Mouse (Mus musculus) fat pad, adult 2 months (tissue): ENCODE results near the gene Pik3r3.
"Not testable (repeated sequence)": the region's sequence is repeated elsewhere in the genome, so short reads cannot be mapped to it uniquely, and the experiment has no call there.

Source experiments
- DNase-seq: peaks from one replicate; pipeline ENCODE4 v3.0.0-alpha.2; 2011; ENCODE audit warnings: low read depth, low spot score; ENCODE audit errors: extremely low read depth

The Pik3r3 gene

GRCm38 (mm10) chr4:116221140-116221851 lies at the start of gene Pik3r3:
Pik3r3 (plus strand) TSS chr4:116221618.
- peak; percentile 65 for DNase-seq

- no peak for DNase-seq
Measured at GRCm38 (mm10) chr4:116173072-116173471, 48.3 kb upstream of the Pik3r3 start, which contains the start of the genes 1700042G07Rik and Gm49337. 1700042G07Rik (plus strand) TSS chr4:116173372. Gm49337 (plus strand) TSS chr4:116173384.

GRCm38 (mm10) chr4:116173752-116174151 lies 47.7 kb upstream of the Pik3r3 start:
- no peak for DNase-seq

DNA sequence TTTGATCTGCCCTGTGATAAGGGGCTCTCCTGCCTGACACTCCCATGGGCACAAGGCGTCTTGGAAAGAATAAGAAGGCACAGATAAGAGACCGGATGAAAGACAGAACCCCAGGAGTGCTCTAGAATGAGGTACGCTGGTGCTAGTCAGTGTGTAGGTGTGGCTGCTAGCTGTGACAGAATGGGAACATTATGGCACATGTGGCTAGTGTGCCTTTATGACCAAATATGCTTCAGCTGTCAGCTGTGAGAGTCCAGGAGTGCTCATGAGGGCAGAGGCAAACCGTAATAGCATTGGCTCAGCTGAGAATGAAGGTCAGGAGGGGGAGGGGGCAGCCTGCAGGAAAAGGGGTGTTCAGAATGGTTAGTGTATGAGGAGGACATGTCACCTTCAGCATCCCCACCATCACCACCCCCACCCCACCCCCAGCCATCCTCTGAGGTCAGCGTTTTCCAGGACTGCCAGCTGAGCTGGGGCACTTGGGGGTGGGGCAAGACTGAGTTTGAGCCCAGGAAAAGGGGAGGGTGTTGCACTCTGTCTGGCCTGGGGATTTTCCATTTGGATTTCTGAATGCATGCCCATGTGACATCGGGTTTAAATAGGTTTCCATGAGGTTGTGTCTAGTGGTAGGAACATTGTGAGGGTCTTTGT lies 46.8 kb upstream of the Pik3r3 start:
- DNase-seq, result no peak

DNA sequence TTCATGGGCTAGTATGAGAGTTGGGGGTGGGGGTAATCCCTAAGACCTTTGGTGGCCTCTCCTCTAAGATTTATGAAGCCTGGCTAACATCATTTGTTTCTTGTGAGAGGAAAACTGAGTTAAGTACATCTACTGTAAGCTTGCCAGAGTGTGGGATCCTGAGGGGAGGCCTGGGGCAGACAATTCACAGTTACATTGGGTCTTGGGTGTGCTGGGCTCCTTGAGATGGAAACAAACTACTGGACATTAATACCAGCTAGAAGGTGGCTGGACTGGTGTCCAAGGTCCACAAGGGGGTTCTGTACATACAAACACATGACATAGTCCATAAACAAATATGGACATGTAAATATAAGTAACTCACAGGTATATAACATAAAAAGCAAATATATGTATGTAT lies 46.3 kb upstream of the Pik3r3 start:
- DNase-seq, result no peak

- no peak for DNase-seq
Measured at GRCm38 (mm10) chr4:116175711-116176542, 45.5 kb upstream of the Pik3r3 start.

GRCm38 (mm10) chr4:116176543-116176988 lies 44.9 kb upstream of the Pik3r3 start:
- no peak for DNase-seq

DNA sequence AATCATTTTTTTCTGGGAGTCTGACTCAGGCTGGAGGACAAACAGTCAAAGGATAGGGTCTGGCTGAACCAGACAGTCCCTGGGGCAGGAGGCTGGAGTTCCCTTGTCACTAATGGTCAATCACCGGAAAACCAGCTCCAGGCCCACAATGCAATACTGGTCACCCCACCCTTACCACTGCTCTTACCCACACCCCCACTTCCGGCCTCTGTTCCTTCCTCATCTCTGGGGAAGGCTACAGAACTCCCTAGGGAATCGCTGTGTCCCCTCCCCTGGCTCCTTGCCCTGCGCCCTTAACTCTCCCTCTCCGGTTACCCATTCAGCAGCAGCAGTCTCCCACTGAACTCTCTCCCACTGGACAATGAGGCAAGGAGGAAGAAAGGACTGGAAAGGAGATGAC lies 44.3 kb upstream of the Pik3r3 start:
- no peak for DNase-seq

DNA sequence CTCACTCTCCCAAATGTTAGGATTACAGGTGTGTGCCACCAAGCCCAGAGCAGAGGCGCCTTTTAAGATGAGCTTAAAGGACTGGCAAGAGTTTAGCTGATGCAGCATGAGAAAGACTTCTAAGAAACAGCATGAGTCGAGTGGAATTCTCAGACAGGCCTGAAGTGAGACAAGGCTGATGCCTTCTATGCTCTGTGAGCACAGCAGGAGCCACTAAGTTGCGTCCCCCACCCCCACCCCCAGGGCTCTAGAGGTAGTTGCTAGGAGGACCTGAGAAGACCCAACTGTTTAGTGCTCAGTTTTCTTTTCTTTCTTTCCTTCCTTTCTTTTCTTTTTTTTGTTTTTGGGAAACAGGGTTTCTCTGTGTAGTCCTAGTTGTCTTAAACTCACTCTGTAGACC lies 39.3 kb upstream of the Pik3r3 start:
- no peak for DNase-seq

DNA sequence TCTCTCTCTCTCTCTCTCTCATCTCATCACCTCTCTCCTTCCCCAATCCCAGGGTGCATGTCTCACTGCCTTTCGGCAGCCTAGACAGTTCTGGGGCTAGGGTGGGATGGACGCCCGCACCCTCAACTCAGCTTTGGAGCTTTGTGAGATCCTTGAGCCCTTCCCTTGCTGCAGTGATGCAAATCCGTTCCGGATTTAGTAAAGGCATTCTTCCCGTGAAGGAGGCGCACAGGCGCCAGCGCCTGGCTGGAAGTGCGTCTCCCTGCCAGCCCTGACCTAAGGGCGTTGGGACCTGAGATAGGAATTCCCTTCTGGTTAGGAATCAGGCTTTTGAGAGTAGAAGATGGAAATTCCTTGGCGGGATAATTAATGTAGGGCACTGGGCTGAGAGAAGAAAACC lies 38.7 kb upstream of the Pik3r3 start:
- no peak for DNase-seq

- no peak for DNase-seq
Measured at GRCm38 (mm10) chr4:116185083-116185482, 36.3 kb upstream of the Pik3r3 start.

DNA sequence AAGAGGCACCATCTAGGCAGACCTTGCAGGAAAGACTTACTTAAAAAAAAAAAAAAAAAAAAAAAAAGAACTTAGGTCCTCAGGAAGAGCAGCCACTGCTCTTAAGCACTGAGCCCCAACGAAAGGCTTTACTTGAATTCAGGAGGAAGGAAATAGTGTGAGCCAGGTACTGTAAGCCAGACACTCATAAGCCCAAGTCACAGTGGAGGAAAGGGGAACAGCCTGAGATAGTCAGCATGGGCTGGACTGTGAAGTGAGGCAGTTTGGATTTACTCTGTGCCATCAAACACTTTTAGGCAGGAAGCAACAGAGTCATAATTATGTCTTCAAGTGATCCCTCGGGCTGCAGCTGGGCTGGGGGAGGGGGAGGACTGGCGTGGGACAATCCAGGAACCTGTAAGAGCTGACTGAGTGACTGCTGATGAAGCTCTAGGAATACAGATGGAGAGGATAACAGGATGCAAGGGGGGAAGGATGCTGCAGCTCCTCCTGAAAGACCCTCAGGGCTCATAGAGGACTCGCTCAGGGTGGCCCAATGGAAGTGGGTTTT lies 29.1 kb upstream of the Pik3r3 start:
- DNase-seq, result no peak

DNA sequence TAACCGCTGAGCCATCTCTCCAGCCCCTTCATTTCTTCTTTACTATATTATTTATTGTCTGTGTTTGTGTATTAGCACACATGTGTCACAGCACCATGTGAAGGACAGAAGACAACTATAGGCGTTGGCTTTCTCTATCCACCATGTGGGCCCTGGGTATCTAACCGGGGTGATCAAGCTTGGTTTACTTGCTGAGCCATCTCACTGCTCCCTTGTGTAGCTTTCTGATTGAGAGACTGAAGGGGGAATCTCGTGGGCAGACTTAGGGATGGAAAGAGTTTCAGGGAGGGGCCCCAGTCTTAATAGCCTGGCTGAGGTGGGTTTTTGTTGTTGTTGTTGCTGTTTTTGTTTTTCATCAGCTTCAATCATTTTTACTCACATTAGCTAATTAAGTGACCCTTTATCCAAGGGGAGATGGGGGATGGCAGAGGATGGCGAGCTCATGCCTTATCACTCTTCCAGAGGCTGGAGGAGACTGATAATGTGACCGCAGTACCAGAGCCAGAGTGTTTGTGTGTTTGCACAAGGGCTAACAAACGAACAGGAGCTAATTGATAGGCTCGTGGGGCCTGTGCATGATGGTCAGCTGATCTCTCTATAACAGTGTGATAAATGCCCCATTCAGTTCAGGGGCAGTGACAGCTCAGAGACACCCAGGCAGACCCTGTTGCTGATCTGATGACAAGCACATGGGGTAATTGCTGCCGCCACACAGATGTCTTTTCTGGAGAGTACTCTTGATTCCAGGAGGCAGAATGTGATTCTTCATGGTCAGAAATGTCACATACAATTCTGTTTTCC lies 27.6 kb upstream of the Pik3r3 start:
- DNase-seq, result no peak

- no peak for DNase-seq
Measured at GRCm38 (mm10) chr4:116198422-116198821, 23.0 kb upstream of the Pik3r3 start.

DNA sequence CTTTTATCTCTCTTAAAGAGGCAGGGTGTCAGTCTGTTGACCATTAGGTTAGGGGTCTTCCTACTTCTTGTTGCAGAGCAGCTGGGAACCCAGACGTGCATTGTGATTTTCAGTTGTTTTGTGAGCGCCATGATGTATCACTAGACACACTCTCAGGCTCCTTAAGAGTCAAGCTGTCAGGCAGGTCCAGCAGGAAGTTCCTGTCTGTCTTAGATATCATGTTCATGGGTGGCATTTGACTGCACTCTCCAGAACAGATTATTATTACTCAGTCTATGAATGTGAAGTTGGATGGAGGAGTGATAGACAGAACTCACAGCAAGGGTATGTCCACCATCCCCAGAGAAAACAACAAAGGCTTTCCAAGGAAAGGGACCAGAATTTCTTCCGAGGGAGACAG lies 17.0 kb upstream of the Pik3r3 start:
- DNase-seq, result no peak

DNA sequence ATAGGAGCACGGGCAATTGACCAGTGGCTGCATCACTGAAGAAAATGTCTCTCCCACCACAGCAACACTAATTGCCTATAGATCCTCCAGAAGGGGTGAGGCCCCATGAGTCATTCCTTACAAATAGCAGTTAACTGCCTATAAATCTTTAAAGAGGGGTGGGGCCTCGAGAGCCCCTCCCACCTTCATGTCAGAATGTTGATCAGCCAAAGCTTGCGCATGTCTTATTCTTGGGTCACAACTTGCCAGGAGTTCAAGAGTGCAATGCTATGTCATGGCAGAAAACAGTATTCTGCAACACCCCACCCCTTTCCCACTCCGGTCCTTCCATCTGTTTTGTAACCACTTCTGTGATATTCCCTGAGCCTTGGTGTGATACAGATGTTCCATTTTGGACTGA lies 14.9 kb upstream of the Pik3r3 start:
- DNase-seq, result no peak

DNA sequence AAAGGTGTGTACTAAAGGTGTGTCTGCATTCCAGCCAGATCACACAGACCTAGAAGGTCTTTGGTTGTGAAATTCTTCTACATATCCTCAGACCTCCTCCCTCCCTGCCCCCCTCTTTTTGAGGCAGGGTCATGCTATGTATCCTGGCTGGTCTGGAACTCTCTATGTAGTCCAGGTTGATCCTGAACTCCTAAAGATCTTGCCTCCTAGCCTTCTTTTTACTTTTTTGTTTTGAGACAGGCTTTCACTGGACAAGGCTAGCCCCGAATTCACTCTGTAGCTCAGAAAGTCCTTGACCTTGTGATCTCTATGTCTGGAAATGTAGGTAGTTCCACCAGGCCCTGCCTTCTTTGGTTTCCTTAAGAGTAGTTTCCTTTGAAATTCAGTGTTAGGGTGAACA lies 12.5 kb upstream of the Pik3r3 start:
- no peak for DNase-seq

- DNase-seq, result no peak
Measured at GRCm38 (mm10) chr4:116215895-116216605, 5.4 kb upstream of the Pik3r3 start.

GRCm38 (mm10) chr4:116217046-116217445 lies 4.4 kb upstream of the Pik3r3 start:
- no peak for DNase-seq

DNA sequence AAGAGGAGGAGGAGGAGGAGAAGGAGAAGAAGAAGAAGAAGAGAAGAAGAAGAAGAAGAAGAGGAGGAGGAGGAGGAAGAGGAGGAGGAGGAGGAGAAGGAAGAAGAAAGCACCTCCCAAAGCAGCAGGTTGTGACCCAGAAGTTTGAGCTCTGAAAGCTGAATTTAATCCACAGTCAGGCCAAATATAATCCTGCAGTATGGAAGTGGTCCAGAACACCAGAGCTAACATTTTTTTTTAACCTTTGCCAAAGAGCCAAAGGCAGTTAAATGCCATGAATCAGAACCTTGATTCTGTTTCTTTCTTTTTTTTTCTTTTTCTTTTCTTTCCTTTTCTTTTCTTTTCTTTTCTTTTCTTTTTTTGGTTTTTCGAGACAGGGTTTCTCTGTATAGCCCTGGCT lies 3.8 kb upstream of the Pik3r3 start:
- not testable (repeated sequence) for DNase-seq
